Mouse (Mus musculus): ENCODE results near the gene Rhbdd3. TPM values are rescaled to one million over a fixed set of nuclear protein-coding genes. Genes with fewer than 3 reads are reported as not detected.

Gene Rhbdd3
- polyA plus RNA-seq, 1 experiment from 2014 or later, result 30.4 TPM

- Histone ChIP-seq H3K27ac (ENCODE audit: low read depth) (no peak overlapping the region), H3K4me1 (replicated peaks; ENCODE audit: control insufficient read depth, insufficient read depth, low read length) (peaks cover 25% of the 10 kb centered on the region), H3K27me3 (replicated peaks; ENCODE audit: control insufficient read depth, insufficient read depth, low read length) (no peaks in the 10 kb centered on the region), H3K4me2 (ENCODE audit: low read length) (peak overlapping the region; percentile 93), H3K9ac (ENCODE audit: low read length) (no peak overlapping the region), H3K9me3 (ENCODE audit: control insufficient read depth, low read length) (no peaks in the 10 kb centered on the region), H3K4me3 (ENCODE audit: low read depth, low read length) (peak overlapping the region; percentile 99; the same call in 1 of the 2 replicates), H3K36me3 (ENCODE audit: control insufficient read depth, insufficient read depth, low read length) (peaks cover 22% of the 10 kb centered on the region)
- DNase-seq (ENCODE audit: low spot score) (no peak), ATAC-seq (replicated peaks; ENCODE audit: low FRiP score, low TSS enrichment, low read depth) (no peak)
- 43% methylated on average over 5 of the region's 5 CpGs for WGBS
These were observed 2.1 kb downstream of the Rhbdd3 start for GRCm38 (mm10) chr11:5100801-5101200.

GRCm38 (mm10) chr11:5101641-5102040 is 2.9 kb downstream of the Rhbdd3 start:
- ATAC-seq (replicated peaks; ENCODE audit: low FRiP score, low TSS enrichment, low read depth) (no peak), DNase-seq (ENCODE audit: low spot score) (no peak)
- Histone ChIP-seq H3K4me1 (replicated peaks; ENCODE audit: control insufficient read depth, insufficient read depth, low read length) (peaks cover 19% of the 10 kb centered on the region), H3K36me3 (ENCODE audit: control insufficient read depth, insufficient read depth, low read length) (peaks cover 22% of the 10 kb centered on the region), H3K4me3 (ENCODE audit: low read depth, low read length) (no peak overlapping the region), H3K27ac (ENCODE audit: low read depth) (no peak overlapping the region), H3K9ac (ENCODE audit: low read length) (no peak overlapping the region), H3K4me2 (ENCODE audit: low read length) (no peak overlapping the region), H3K9me3 (ENCODE audit: control insufficient read depth, low read length) (no peaks in the 10 kb centered on the region), H3K27me3 (replicated peaks; ENCODE audit: control insufficient read depth, insufficient read depth, low read length) (no peaks in the 10 kb centered on the region)
- WGBS, result 81% methylated on average over 6 of the region's 6 CpGs

- 92% methylated on average over 7 of the region's 7 CpGs for WGBS
- no peaks in the 10 kb centered on the region for H3K9me3 ChIP-seq (ENCODE audit: control insufficient read depth, low read length)
- no peaks in the 10 kb centered on the region for H3K27me3 ChIP-seq (replicated peaks; ENCODE audit: control insufficient read depth, insufficient read depth, low read length)
- no peak overlapping the region for H3K9ac ChIP-seq (ENCODE audit: low read length)
- H3K4me3 ChIP-seq (ENCODE audit: low read depth, low read length), result no peak overlapping the region
- ATAC-seq (replicated peaks; ENCODE audit: low FRiP score, low TSS enrichment, low read depth), result no peak
- no peak overlapping the region for H3K27ac ChIP-seq (ENCODE audit: low read depth)
- H3K4me2 ChIP-seq (ENCODE audit: low read length), result no peak overlapping the region
- no peak for DNase-seq (ENCODE audit: low spot score)
- H3K4me1 ChIP-seq (replicated peaks; ENCODE audit: control insufficient read depth, insufficient read depth, low read length), result peaks cover 12% of the 10 kb centered on the region
- peaks cover 22% of the 10 kb centered on the region for H3K36me3 ChIP-seq (ENCODE audit: control insufficient read depth, insufficient read depth, low read length)
These were observed 3.7 kb downstream of the Rhbdd3 start for GRCm38 (mm10) chr11:5102384-5102783.

GRCm38 (mm10) chr11:5103986-5104509 is 5.3 kb downstream of the Rhbdd3 start:
- Histone ChIP-seq H3K4me1 (replicated peaks; ENCODE audit: control insufficient read depth, insufficient read depth, low read length) (peaks cover 10% of the 10 kb centered on the region), H3K9me3 (ENCODE audit: control insufficient read depth, low read length) (no peaks in the 10 kb centered on the region), H3K9ac (ENCODE audit: low read length) (no peak overlapping the region), H3K36me3 (ENCODE audit: control insufficient read depth, insufficient read depth, low read length) (peaks cover 22% of the 10 kb centered on the region), H3K27ac (ENCODE audit: low read depth) (no peak overlapping the region), H3K4me3 (ENCODE audit: low read depth, low read length) (no peak overlapping the region), H3K4me2 (ENCODE audit: low read length) (no peak overlapping the region), H3K27me3 (replicated peaks; ENCODE audit: control insufficient read depth, insufficient read depth, low read length) (no peaks in the 10 kb centered on the region)
- WGBS, result 90% methylated on average over 4 of the region's 4 CpGs
- DNase-seq (ENCODE audit: low spot score) (no peak), ATAC-seq (replicated peaks; ENCODE audit: low FRiP score, low TSS enrichment, low read depth) (no peak)

GRCm38 (mm10) chr11:5109441-5109840 is 10.7 kb downstream of the Rhbdd3 start:
- Histone ChIP-seq H3K27me3 (replicated peaks; ENCODE audit: control insufficient read depth, insufficient read depth, low read length) (no peaks in the 10 kb centered on the region), H3K27ac (ENCODE audit: low read depth) (no peak overlapping the region), H3K4me3 (ENCODE audit: low read depth, low read length) (no peak overlapping the region), H3K9ac (ENCODE audit: low read length) (no peak overlapping the region), H3K4me1 (replicated peaks; ENCODE audit: control insufficient read depth, insufficient read depth, low read length) (no peaks in the 10 kb centered on the region), H3K36me3 (ENCODE audit: control insufficient read depth, insufficient read depth, low read length) (peaks cover 11% of the 10 kb centered on the region), H3K9me3 (ENCODE audit: control insufficient read depth, low read length) (no peaks in the 10 kb centered on the region), H3K4me2 (ENCODE audit: low read length) (no peak overlapping the region)
- DNase-seq (ENCODE audit: low spot score) (no peak), ATAC-seq (replicated peaks; ENCODE audit: low FRiP score, low TSS enrichment, low read depth) (no peak)
- 67% methylated on average over 8 of the region's 8 CpGs for WGBS

- Histone ChIP-seq H3K36me3 (ENCODE audit: control insufficient read depth, insufficient read depth, low read length) (0 out of 2 replicates have a peak, but pooled peaks cover 4% of the 10 kb centered on the region), H3K4me1 (replicated peaks; ENCODE audit: control insufficient read depth, insufficient read depth, low read length) (no peaks in the 10 kb centered on the region), H3K27me3 (replicated peaks; ENCODE audit: control insufficient read depth, insufficient read depth, low read length) (no peaks in the 10 kb centered on the region), H3K9me3 (ENCODE audit: control insufficient read depth, low read length) (no peaks in the 10 kb centered on the region), H3K4me2 (ENCODE audit: low read length) (no peak overlapping the region), H3K9ac (ENCODE audit: low read length) (no peak overlapping the region), H3K27ac (ENCODE audit: low read depth) (no peak overlapping the region), H3K4me3 (ENCODE audit: low read depth, low read length) (no peak overlapping the region)
- ATAC-seq (replicated peaks; ENCODE audit: low FRiP score, low TSS enrichment, low read depth) (no peak), DNase-seq (ENCODE audit: low spot score) (no peak)
- WGBS, result 80% methylated on average over 7 of the region's 7 CpGs
These were observed 14.9 kb downstream of the Rhbdd3 start for GRCm38 (mm10) chr11:5113645-5114044.

GRCm38 (mm10) chr11:5114931-5115581 is 16.3 kb downstream of the Rhbdd3 start:
- no peak overlapping the region for H3K4me2 ChIP-seq (ENCODE audit: low read length)
- no peaks in the 10 kb centered on the region for H3K4me1 ChIP-seq (replicated peaks; ENCODE audit: control insufficient read depth, insufficient read depth, low read length)
- ATAC-seq (replicated peaks; ENCODE audit: low FRiP score, low TSS enrichment, low read depth), result peak; percentile 67
- H3K27ac ChIP-seq (ENCODE audit: low read depth), result no peak overlapping the region
- WGBS, result 26% methylated on average over 13 of the region's 13 CpGs
- 0 out of 2 replicates have a peak, but pooled peaks cover 4% of the 10 kb centered on the region for H3K36me3 ChIP-seq (ENCODE audit: control insufficient read depth, insufficient read depth, low read length)
- H3K9ac ChIP-seq (ENCODE audit: low read length), result no peak overlapping the region
- DNase-seq (ENCODE audit: low spot score), result peak; percentile 96
- H3K9me3 ChIP-seq (ENCODE audit: control insufficient read depth, low read length), result no peaks in the 10 kb centered on the region
- no peak overlapping the region for H3K4me3 ChIP-seq (ENCODE audit: low read depth, low read length)
- H3K27me3 ChIP-seq (replicated peaks; ENCODE audit: control insufficient read depth, insufficient read depth, low read length), result no peaks in the 10 kb centered on the region

GRCm38 (mm10) chr11:5125713-5126112 is 27.0 kb downstream of the Rhbdd3 start:
- ATAC-seq (replicated peaks; ENCODE audit: low FRiP score, low TSS enrichment, low read depth) (no peak), DNase-seq (ENCODE audit: low spot score) (no peak)
- Histone ChIP-seq H3K4me3 (ENCODE audit: low read depth, low read length) (no peak overlapping the region), H3K4me2 (ENCODE audit: low read length) (no peak overlapping the region), H3K4me1 (replicated peaks; ENCODE audit: control insufficient read depth, insufficient read depth, low read length) (peaks cover 5% of the 10 kb centered on the region; the same call in 1 of the 2 replicates), H3K9me3 (ENCODE audit: control insufficient read depth, low read length) (no peaks in the 10 kb centered on the region), H3K36me3 (ENCODE audit: control insufficient read depth, insufficient read depth, low read length) (peaks cover 13% of the 10 kb centered on the region; the same call in 1 of the 2 replicates), H3K9ac (ENCODE audit: low read length) (no peak overlapping the region), H3K27ac (ENCODE audit: low read depth) (no peak overlapping the region), H3K27me3 (replicated peaks; ENCODE audit: control insufficient read depth, insufficient read depth, low read length) (no peaks in the 10 kb centered on the region)
- WGBS, result 77% methylated on average over 4 of the region's 4 CpGs

- peaks cover 5% of the 10 kb centered on the region; the same call in 1 of the 2 replicates for H3K4me1 ChIP-seq (replicated peaks; ENCODE audit: control insufficient read depth, insufficient read depth, low read length)
- H3K9me3 ChIP-seq (ENCODE audit: control insufficient read depth, low read length), result no peaks in the 10 kb centered on the region
- H3K27ac ChIP-seq (ENCODE audit: low read depth), result no peak overlapping the region
- H3K4me2 ChIP-seq (ENCODE audit: low read length), result no peak overlapping the region
- H3K36me3 ChIP-seq (ENCODE audit: control insufficient read depth, insufficient read depth, low read length), result peaks cover 13% of the 10 kb centered on the region; the same call in 1 of the 2 replicates
- H3K4me3 ChIP-seq (ENCODE audit: low read depth, low read length), result no peak overlapping the region
- H3K27me3 ChIP-seq (replicated peaks; ENCODE audit: control insufficient read depth, insufficient read depth, low read length), result no peaks in the 10 kb centered on the region
- H3K9ac ChIP-seq (ENCODE audit: low read length), result no peak overlapping the region
- WGBS, result 56% methylated on average over 5 of the region's 5 CpGs
- ATAC-seq (replicated peaks; ENCODE audit: low FRiP score, low TSS enrichment, low read depth) (no peak), DNase-seq (ENCODE audit: low spot score) (no peak)
These were observed 30.3 kb downstream of the Rhbdd3 start for GRCm38 (mm10) chr11:5129035-5129480.
